Mouse (Mus musculus): ENCODE results near the gene Acvrl1. TPM values are rescaled to one million over a fixed set of nuclear protein-coding genes. Genes with fewer than 3 reads are reported as not detected.
"Not testable (repeated sequence)": the region's sequence is repeated elsewhere in the genome, so short reads cannot be mapped to it uniquely, and the experiment has no call there.

Gene Acvrl1
- polyA plus RNA-seq, 1 experiment from 2014 or later = 7.4 TPM

DNA sequence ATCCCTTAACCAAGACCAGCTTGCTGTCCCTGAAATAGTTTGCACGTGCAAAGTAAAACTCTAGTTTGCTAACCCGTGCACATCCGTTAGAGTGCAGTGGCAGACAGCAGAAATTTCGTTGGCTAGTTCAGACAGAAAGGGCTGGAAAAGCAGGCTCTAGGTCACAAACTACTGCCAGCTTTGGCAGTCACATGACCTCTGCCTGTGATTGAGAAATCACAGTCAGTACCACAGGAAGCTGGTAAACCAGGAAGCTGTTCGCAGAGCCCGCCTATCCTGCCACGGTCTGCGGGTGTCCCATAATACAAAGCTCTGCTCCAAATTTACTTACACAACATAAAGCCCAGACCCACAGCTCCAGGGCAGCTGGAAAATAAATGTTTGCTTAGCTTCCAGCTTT lies 15.1 kb upstream of the Acvrl1 start:
- Histone ChIP-seq H3K36me3 (no peaks in the 10 kb centered on the region), H3K4me3 (replicated peaks) (no peak overlapping the region), H3K9me3 (peaks cover 6% of the 10 kb centered on the region; the same call in 1 of the 2 replicates), H3K4me1 (replicated peaks) (no peaks in the 10 kb centered on the region), H3K9ac (replicated peaks) (no peak overlapping the region), H3K27ac (peak overlapping the region; percentile 51; the same call in 1 of the 2 replicates), H3K4me2 (no peak overlapping the region), H3K27me3 (peaks cover 8% of the 10 kb centered on the region; the same call in 1 of the 2 replicates)
- 64% methylated on average over 8 of the region's 8 CpGs for WGBS
- ATAC-seq (ENCODE audit: insufficient number of reproducible peaks, insufficient read depth, low FRiP score, low TSS enrichment, low read depth) = no peak

DNA sequence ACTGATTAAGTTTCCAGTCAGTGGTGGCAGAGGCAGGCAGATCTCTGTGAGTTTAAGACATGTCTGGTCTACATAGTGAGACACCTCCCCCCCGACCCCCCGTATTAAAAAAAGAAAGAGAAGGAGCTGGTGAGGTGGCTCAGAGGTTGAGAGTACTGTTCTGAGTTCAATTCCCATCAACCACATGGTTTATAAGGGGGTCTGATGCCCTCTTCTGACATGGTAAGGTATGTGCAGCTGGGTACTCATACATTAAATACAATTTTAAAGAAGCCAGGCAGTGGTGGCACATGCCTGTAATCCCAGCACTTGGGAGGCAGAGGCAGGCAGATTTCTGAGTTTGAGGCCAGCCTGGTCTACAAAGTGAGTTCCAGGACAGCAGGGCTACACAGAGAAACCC lies 14.5 kb upstream of the Acvrl1 start:
- H3K27me3 ChIP-seq = not testable (repeated sequence)

DNA sequence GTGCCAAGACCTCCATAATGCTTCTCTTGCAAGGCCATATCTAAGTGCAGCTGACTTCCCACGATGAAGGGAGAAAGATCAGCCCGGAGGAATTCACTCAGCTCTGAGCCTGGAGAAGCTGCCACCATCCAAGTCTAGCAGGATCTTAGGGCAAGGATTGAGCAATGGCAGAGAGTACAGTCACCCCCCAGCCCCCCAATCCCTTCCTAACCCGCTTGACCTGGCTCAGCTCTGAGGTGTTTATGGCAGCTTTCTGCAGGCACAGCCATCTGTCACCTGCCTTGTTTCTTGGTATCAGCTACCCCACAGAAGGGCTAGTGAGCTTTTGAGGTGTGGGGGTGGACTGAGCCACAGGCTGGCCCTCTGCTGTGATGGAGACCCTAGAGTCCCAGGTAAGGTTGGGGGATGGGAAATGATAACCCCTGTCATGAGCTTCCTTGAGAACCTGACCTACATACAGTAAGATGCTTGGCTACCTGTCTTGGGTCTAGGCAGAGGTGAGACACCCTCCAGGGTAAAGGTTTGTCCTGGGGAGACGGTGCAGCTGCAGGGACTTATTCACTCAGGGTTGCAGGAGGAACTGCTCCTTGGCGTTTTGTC lies 12.7 kb upstream of the Acvrl1 start, which contains the start of gene Ankrd33:
Gene Ankrd33 (plus strand): TSS at position 245 of the 600 bp plus-strand sequence.
- 0 out of 2 replicates have a peak, but pooled peaks cover 3% of the 10 kb centered on the region for H3K4me1 ChIP-seq (replicated peaks)
- peaks cover 8% of the 10 kb centered on the region; the same call in 1 of the 2 replicates for H3K27me3 ChIP-seq
- H3K9me3 ChIP-seq = peaks cover 6% of the 10 kb centered on the region; the same call in 1 of the 2 replicates
- H3K36me3 ChIP-seq = no peaks in the 10 kb centered on the region
- H3K27ac ChIP-seq = no peak within 1 kb of the TSS
- H3K4me2 ChIP-seq = no peak within 1 kb of the TSS
- WGBS = 74% methylated on average over 5 of the region's 5 CpGs
- ATAC-seq (ENCODE audit: insufficient number of reproducible peaks, insufficient read depth, low FRiP score, low TSS enrichment, low read depth) = no peak
- no peak within 1 kb of the TSS for H3K9ac ChIP-seq (replicated peaks)
- H3K4me3 ChIP-seq (replicated peaks) = no peak within 1 kb of the TSS

More for the DNA sequence above, 14.5 kb upstream of the Acvrl1 start:
- 86% methylated on average over 2 of the region's 2 CpGs for WGBS
- H3K36me3 ChIP-seq; H3K4me3 ChIP-seq (replicated peaks); H3K9ac ChIP-seq (replicated peaks); ATAC-seq (ENCODE audit: insufficient number of reproducible peaks, insufficient read depth, low FRiP score, low TSS enrichment, low read depth); H3K4me1 ChIP-seq (replicated peaks); H3K9me3 ChIP-seq; H3K4me2 ChIP-seq; H3K27ac ChIP-seq: not testable (repeated sequence)

DNA sequence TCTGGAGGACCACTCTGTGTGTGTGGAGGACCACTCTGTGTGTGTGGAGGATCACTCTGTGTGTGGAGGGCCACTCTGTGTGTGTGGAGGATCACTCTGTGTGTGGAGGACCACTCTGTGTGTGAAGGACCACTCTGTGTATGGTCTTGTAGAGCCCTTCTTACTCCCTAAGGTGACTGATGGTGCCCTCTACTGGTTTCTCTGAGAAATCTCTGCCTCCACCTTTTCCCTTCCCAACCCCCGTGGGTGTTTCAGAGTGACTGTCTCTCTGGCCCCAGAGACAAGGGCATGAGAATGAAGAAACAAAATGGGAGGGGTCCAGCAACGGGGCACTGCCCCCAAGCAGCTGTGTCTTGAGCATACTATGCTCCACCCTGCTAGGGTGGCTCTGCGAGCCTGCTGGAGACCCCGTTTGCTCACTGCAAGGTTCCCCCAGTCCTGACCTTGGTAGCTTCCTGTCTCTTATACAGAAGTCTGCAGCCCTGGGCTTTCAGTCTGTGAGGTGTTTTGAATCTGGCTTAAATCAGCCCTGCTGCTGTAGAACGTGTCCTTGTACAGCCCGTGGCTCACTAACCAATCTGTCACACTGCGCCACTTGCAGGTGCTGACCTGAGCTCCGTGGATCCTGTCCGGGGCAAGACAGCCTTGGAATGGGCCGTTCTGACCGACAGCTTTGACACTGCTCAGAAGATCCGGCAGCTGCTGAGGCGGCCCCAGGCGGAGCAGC lies 9.8 kb upstream of the Acvrl1 start:
- no peak for ATAC-seq (ENCODE audit: insufficient number of reproducible peaks, insufficient read depth, low FRiP score, low TSS enrichment, low read depth)

DNA sequence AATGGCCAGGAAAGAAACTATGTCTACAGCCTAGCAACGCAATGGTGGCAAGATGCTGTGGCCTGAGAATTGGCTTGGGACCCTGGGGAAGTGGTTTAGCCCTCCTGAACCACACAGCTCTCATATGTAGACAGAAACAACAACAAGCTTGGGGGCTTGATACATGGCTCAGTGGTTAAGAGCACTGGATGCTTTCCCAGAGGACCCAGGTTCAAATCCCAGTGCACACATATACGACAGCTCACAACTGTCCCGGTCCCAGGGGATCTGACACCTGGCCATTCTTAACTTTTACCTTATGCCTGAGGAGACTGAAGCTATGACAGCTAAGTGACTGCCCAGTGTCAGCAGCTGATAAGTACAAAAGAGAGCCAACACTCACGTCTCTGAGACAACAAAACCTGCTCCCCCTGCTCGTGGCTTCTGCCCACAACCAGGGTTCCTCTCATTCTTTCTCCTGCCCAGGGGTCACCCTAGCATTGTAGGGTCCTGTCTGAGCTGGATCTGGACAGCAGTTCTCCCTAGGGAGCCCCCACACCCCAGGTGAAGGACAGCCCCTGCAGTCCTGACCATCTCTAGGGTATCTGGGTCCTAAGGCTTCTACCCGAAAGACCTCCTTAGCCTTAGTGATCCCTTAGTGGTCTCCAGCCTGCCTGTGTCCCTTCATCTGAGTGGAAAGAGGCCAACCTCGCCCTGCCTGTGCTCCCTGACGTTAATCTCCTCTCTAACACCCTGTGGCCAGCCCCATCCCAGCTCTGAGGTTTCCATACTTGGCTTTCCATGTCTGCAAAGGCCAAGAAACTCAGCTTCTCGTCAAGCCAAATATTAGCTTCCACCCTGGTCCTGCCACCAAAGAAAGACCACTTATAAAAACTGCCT lies 6.7 kb upstream of the Acvrl1 start:
- no peaks in the 10 kb centered on the region for H3K36me3 ChIP-seq
- no peak overlapping the region for H3K4me3 ChIP-seq (replicated peaks)
- no peak overlapping the region for H3K27ac ChIP-seq
- ATAC-seq (ENCODE audit: insufficient number of reproducible peaks, insufficient read depth, low FRiP score, low TSS enrichment, low read depth) = no peak
- peaks cover 7% of the 10 kb centered on the region; the same call in 1 of the 2 replicates for H3K9me3 ChIP-seq
- H3K9ac ChIP-seq (replicated peaks) = no peak overlapping the region
- 68% methylated on average over 9 of the region's 9 CpGs for WGBS
- H3K4me2 ChIP-seq = no peak overlapping the region
- 0 out of 2 replicates have a peak, but pooled peaks cover 6% of the 10 kb centered on the region for H3K4me1 ChIP-seq (replicated peaks)
- peaks cover 4% of the 10 kb centered on the region; the same call in 1 of the 2 replicates for H3K27me3 ChIP-seq

More for the DNA sequence above, 9.8 kb upstream of the Acvrl1 start:
- no peak overlapping the region for H3K4me2 ChIP-seq
- H3K27me3 ChIP-seq = no peaks in the 10 kb centered on the region; the same call in 1 of the 2 replicates
- no peak overlapping the region for H3K4me3 ChIP-seq (replicated peaks)
- H3K9ac ChIP-seq (replicated peaks) = no peak overlapping the region
- WGBS = 52% methylated on average over 14 of the region's 14 CpGs
- no peaks in the 10 kb centered on the region for H3K36me3 ChIP-seq
- 0 out of 2 replicates have a peak, but pooled peaks cover 6% of the 10 kb centered on the region for H3K4me1 ChIP-seq (replicated peaks)
- H3K9me3 ChIP-seq = peaks cover 6% of the 10 kb centered on the region; the same call in 1 of the 2 replicates
- no peak overlapping the region for H3K27ac ChIP-seq

DNA sequence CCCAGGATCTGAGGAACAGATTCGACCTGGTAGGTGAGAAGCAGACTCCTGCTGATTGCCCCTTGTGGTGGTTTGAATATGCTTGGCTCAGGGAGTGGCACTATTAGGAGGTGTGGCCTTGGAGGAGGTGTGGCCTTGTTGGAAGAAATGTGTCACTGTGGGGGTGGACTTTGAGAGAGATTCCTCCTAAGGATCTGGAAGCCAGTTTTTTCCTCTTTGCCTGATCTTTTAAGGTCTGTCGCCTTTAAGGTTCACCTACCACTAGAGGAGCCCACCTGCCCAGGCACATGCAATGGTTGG lies 6.1 kb upstream of the Acvrl1 start:
- Histone ChIP-seq H3K4me3 (replicated peaks) (no peak overlapping the region), H3K36me3 (no peaks in the 10 kb centered on the region), H3K4me1 (replicated peaks) (0 out of 2 replicates have a peak, but pooled peaks cover 6% of the 10 kb centered on the region), H3K4me2 (no peak overlapping the region), H3K27ac (no peak overlapping the region), H3K27me3 (peaks cover 9% of the 10 kb centered on the region), H3K9me3 (peaks cover 7% of the 10 kb centered on the region; the same call in 1 of the 2 replicates), H3K9ac (replicated peaks) (no peak overlapping the region)
- ATAC-seq (ENCODE audit: insufficient number of reproducible peaks, insufficient read depth, low FRiP score, low TSS enrichment, low read depth) = no peak
- 9% methylated on average over 2 of the region's 2 CpGs for WGBS

DNA sequence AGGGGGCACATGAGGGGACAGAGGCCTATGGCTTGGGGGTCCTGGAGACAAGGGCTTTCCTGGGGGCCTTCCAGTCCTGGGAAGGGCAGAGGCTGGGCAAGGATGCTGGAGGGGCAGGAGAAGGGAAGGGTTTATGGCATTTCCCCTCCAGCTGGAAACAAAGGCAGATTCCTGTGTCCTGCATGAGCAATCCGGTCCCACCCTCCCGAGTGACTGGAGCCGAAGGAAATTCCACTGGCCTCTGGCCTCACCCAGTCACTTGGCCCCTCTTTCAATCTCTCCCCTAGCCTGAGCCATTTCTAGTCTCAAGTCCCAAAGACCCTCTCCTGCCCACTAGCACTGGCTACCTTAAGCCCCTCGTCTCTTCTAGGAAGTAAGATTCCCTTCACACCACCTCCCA lies 5.1 kb upstream of the Acvrl1 start:
- 62% methylated on average over 4 of the region's 4 CpGs for WGBS
- Histone ChIP-seq H3K9ac (replicated peaks) (no peak overlapping the region), H3K36me3 (no peaks in the 10 kb centered on the region), H3K9me3 (peaks cover 7% of the 10 kb centered on the region; the same call in 1 of the 2 replicates), H3K4me2 (no peak overlapping the region), H3K4me1 (replicated peaks) (peaks cover 9% of the 10 kb centered on the region), H3K4me3 (replicated peaks) (no peak overlapping the region), H3K27me3 (peaks cover 18% of the 10 kb centered on the region), H3K27ac (no peak overlapping the region)
- no peak for ATAC-seq (ENCODE audit: insufficient number of reproducible peaks, insufficient read depth, low FRiP score, low TSS enrichment, low read depth)

DNA sequence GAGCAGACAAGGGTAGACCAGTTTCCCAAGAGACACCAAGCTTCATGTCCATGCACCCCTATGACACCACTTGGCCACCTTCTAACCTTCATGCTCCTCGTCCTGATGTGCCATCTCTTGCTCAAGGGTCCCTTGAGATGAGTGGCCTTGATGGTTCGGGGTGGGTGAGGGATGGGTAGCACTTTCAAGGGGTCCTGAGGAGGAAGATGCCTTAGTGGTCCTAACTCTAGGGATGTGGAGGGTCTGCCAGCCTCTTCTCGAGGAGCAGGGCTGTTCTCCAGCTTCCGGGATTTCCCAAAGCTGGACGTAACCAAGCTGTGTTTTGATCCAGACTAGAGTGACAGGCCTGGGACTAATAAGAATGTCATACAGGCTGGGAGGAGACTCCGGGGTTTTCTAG lies 2.8 kb upstream of the Acvrl1 start:
- Histone ChIP-seq H3K4me1 (replicated peaks) (peaks cover 19% of the 10 kb centered on the region), H3K9me3 (peaks cover 7% of the 10 kb centered on the region; the same call in 1 of the 2 replicates), H3K9ac (replicated peaks) (no peak overlapping the region), H3K27ac (no peak overlapping the region), H3K4me3 (replicated peaks) (no peak overlapping the region), H3K27me3 (peaks cover 41% of the 10 kb centered on the region), H3K4me2 (no peak overlapping the region), H3K36me3 (no peaks in the 10 kb centered on the region)
- 88% methylated on average over 6 of the region's 6 CpGs for WGBS
- no peak for ATAC-seq (ENCODE audit: insufficient number of reproducible peaks, insufficient read depth, low FRiP score, low TSS enrichment, low read depth)

DNA sequence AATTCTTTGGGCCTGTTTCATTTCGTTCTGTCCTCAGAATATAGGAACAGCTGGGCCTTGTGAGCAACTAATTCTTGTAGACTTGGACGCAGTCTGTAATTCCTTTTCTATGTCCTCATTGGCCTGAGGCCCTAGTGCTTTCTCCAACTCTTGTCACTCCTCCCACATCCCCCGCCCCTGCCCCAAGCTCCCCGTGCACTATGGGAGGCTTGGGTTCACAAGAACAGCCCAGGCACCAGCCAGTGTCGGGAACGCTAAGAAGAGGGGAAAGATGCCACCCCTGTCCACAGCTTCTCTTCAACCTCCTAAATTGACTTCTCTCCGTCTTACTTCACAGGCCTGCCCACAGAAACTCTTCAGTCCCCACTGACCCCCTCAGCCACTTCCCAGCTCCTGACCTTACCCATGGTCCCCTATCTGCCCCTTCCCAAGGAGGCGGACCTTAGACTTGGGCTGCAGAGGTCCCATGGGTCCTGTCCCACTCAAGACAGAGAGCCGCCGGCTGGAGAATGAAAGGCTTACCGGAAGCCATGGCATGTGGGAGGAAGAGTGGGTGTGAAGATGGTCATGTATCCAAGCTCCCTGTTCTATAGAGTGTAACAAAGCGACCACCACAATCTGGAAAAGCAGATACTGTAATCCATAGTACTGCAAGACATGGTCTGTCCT lies 1.3 kb upstream of the Acvrl1 start:
- H3K4me3 ChIP-seq (replicated peaks) = no peak overlapping the region
- no peak overlapping the region for H3K27ac ChIP-seq
- H3K9ac ChIP-seq (replicated peaks) = no peak overlapping the region
- peaks cover 29% of the 10 kb centered on the region for H3K4me1 ChIP-seq (replicated peaks)
- H3K27me3 ChIP-seq = peaks cover 51% of the 10 kb centered on the region
- no peak overlapping the region for H3K4me2 ChIP-seq
- no peak for ATAC-seq (ENCODE audit: insufficient number of reproducible peaks, insufficient read depth, low FRiP score, low TSS enrichment, low read depth)
- H3K9me3 ChIP-seq = peaks cover 7% of the 10 kb centered on the region; the same call in 1 of the 2 replicates
- no peaks in the 10 kb centered on the region for H3K36me3 ChIP-seq
- 75% methylated on average over 12 of the region's 12 CpGs for WGBS

DNA sequence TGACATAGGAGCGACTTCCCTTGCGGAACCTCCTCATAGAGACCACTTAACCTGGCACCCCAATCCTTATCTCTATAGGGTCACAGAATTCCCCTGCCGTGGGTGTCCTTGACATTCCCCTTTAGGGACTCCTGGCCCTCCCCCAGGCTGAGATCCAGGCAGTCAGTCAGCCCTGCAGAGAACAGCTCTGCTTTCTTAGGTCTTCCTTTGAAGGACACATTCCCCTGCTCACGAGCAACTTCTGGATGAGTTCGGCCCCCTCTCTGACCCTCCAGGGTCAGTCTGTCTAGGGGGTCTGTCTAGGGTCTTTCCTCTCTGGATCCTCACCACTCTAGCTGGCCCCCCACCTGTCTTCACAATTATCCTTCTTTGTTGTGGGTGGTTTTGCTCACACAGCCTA lies 1.1 kb downstream of the Acvrl1 start:
- Histone ChIP-seq H3K4me2 (peak overlapping the region; percentile 75), H3K9me3 (peaks cover 7% of the 10 kb centered on the region; the same call in 1 of the 2 replicates), H3K27me3 (peaks cover 51% of the 10 kb centered on the region), H3K27ac (no peak overlapping the region), H3K4me1 (replicated peaks) (peaks cover 40% of the 10 kb centered on the region), H3K4me3 (replicated peaks) (peak overlapping the region; percentile 45; the same call in 1 of the 2 replicates), H3K9ac (replicated peaks) (no peak overlapping the region), H3K36me3 (no peaks in the 10 kb centered on the region)
- ATAC-seq (ENCODE audit: insufficient number of reproducible peaks, insufficient read depth, low FRiP score, low TSS enrichment, low read depth) = no peak
- WGBS = 44% methylated on average over 5 of the region's 5 CpGs
